Mouse (Mus musculus): ENCODE measurements at regions not wholly inside any gene's neighbourhood (a gene's known extent, or its start where the extent isn't known, plus 50 kb on each side); places are given as distances from the start of the nearest gene placed in this dataset.

DNA sequence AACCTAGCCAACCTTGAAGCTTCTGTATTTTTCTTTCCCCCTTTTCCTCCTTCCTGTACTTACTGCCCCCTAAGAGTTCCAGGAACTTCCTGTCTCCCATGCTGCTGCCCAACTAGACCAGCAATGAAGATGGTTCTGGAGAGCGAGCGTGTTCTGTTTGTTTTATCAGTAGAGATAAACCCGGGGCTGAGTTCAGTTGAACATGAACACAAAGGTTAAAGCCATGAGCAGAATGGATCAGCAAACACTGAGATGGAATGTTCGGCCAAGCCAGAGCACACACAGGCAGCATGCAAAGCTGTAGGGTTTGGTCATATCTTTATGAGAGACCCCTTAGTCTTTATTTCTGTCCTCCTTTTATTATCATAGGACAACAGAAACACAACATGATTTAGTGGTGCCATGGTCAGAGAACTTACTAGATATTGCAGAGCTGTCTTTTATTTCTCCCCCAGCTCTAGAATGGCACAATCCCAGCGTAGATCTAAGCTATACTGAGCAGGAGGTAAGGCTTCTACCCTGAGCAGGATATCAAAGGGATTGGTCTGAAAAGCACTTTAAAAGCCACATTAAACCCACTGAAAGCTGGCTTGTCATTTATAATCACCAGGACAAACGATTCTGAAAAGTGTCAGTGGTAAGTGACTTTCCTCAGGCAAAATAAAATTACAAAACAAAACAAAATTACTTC lies 105.9 kb upstream of the Peli1 start:
- no peak for DNase-seq (ENCODE audit: low spot score in 2 of 2)

GRCm38 (mm10) chr11:20985771-20986170 lies 105.3 kb upstream of the Peli1 start:
- DNase-seq (ENCODE audit: low spot score in 2 of 2), result no peak

DNA sequence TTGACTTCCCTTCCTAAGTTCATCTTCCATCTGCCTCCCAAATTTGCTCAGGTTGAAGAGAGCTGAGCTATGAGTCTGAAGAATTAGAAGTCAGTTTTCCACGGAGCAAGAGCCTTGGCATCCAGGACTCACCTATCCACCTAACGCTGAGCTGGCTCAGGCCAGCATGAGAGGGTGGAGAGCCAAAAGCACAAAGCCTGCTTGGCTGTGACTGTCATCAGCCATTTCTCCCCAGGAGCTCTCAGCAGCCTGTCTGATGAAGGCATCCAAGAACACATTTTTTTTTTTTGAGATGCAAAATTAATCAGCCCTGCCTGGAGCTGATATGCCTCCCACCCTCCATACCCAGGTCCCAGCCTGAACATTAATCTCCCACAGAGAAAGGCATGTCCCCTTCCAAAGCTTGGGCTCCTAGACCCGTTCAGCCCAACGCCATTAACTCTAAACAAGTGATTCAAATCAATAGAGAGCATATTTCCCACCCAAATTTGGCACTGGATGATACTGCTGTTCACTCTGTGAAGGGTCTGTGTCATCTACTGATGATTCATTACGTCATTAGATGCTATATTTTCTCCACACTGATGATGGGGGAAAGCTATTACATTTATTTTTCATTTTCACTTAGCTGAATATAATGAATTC lies 103.8 kb upstream of the Peli1 start:
- peak in 1 of 2 experiments; percentile 18 for DNase-seq (ENCODE audit: low spot score in 2 of 2)

- peak; percentile 84 to 88 for DNase-seq (ENCODE audit: low spot score in 2 of 2)
Observed at GRCm38 (mm10) chr11:20987841-20988251, 103.2 kb upstream of the Peli1 start.

DNA sequence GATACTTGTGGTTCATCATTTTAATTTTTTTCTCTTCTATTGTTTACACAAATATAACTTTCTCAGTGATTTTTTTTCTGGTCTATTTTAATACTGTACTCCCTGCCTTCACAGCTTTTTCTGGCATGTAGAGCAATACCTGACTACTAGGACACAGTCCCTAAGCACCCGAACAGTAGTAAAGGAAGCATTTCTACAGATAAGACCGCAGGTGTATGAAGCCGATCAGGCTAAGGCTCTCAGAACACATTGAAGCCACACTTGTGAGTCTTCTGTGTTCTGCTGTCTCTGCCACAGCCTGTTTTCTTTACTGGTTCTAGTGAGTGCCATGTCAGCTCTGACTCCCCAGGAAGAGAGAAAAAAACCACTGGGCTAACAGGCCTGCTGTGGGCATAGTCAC lies 102.2 kb upstream of the Peli1 start:
- no peak for DNase-seq (ENCODE audit: low spot score in 2 of 2)

- DNase-seq (ENCODE audit: low spot score in 2 of 2), result no peak
Observed at GRCm38 (mm10) chr11:20993580-20993979, 97.5 kb upstream of the Peli1 start.

DNA sequence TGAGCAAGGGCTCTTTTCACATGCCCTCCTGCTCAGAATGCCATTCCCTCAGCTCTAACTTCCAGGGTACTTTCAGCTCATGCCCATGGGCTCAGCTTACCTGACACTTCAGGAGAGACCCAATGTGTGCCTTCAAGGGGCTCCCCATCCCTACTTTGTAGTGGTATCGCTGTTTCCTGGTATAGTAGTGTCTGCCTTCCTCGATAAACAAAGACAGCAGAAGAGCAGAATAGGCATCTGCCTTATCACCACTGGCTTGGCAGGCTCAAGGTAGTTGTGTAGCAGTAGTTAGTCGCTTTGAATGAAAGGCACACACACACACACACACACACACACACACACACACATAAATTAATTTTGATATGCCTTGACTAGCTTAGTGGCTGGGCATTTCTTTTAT lies 89.7 kb upstream of the Peli1 start:
- DNase-seq (ENCODE audit: low spot score in 2 of 2), result no peak

- no peak for DNase-seq (ENCODE audit: low spot score in 2 of 2)
Observed at GRCm38 (mm10) chr11:21007222-21007621, 83.9 kb upstream of the Peli1 start.

DNA sequence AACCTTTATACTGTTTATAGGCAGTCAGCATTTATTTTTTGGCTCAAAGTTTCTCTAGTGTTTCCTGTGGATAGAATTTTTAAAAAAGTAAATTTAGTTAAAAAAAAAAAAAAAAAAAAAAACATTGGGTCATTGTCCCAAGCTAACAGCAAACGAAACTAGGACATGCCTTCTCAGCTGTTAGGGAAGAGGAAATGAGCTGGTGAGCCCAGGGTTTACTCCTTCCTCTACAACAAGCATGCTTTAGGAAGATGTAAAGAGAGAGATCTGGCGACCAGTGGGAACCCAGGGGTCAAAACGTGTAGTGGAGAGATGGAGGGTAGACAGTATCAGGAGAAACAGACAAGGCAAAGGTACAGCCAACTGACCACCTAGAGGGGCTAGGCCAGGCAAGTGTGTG lies 81.6 kb upstream of the Peli1 start:
- DNase-seq (ENCODE audit: low spot score in 2 of 2), result no peak

DNA sequence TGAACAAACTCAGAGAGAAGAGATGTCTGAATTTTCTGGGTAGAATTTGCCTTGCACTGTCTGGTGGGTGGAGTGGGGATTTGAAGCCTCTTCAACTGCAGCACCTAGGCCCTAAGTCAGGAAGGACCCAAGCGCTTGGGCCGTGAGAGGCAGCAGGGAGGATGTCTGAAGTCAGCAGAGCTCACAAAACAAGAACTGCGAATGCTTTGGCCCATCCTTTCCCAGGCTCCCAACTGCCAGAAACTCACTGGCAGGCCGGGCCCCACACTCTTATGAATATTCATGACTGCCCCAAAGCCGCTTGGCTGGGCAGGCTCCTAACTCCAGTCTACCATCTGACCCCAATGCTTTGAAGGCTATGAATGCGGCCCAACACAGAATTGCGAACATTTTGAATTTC lies 80.2 kb upstream of the Peli1 start:
- DNase-seq (ENCODE audit: low spot score in 2 of 2), result no peak

- no peak for DNase-seq (ENCODE audit: low spot score in 2 of 2)
Observed at GRCm38 (mm10) chr11:21014250-21014649, 76.8 kb upstream of the Peli1 start.

DNA sequence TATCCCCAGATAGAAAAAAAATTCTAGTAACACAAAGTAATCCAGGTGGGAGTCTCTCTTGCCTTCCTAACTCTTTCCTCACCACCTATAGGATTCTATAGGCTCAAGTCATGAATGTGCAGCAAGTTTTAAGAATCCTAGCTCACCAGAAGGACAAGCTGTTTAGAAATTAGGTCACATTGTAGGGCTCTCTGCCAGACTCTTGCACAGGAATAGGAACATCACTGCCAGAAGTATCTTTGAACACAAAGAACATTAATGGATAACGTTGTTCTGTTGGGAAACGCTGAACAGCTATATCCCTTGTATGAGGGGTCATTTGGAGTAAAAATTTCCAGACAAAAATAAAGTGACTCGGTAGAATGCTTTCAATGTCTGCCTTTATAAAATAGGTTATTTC lies 75.6 kb upstream of the Peli1 start:
- DNase-seq (ENCODE audit: low spot score in 2 of 2), result no peak

DNA sequence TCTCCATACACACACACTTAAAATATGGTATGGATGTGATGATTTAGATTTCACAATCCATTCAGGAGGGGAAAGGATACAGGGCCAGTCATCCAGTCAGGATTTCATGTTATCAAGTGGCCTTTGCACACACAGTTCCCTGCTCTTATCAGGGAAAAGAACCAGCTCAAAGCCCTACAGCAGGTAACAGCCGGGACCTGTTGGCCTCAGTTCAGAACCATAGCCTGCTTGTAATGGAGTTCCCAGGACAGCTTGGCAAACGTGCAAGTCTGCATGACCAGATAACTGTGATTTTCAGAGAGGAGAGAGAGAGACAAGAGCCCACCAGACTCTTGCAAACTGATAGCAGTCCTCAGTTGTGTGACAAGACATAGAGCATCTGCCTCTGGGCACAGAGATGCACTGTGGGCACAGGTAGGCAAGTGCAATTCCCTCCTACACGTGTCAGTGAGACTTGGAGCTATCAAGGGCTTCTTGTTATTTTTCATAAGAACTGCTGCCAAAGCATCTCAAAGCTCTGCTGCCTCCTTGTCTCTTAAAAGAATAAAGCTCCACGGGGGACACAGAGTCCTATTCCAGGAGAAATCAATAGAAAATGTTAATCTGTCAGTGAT lies 74.9 kb upstream of the Peli1 start:
- no peak for DNase-seq (ENCODE audit: low spot score in 2 of 2)

DNA sequence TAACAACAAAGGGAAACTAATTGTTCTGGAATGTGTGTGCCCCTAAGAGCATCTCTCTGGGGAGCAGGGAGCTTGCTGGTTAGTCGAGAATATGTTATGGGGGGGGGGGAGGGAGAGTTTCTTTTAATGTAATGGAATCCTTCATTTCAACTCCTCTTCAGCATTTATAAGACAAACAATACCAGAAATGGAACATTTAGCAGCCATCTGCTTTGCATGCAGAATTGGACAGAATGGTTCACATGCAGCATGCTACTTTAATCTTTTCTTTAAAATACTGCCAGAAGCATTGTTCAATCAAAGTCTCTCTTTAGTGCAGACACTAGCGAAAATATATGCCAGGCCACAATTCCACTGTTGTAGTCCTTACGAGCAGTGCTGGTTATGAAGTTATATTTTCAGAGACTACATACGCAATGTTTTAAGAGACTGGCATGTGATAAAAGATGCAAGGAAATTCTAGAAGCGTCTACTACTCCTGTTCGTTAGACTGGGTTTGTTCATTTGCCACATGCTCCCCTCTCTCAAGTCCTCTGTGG lies 74.2 kb upstream of the Peli1 start:
- no peak for DNase-seq (ENCODE audit: low spot score in 2 of 2)

GRCm38 (mm10) chr11:21019829-21020228 lies 71.3 kb upstream of the Peli1 start:
- DNase-seq (ENCODE audit: low spot score in 2 of 2), result no peak

- DNase-seq (ENCODE audit: low spot score in 2 of 2), result no peak
Observed at GRCm38 (mm10) chr11:21024111-21024510, 67.0 kb upstream of the Peli1 start.

GRCm38 (mm10) chr11:21024521-21024920 lies 66.6 kb upstream of the Peli1 start:
- no peak for DNase-seq (ENCODE audit: low spot score in 2 of 2)

GRCm38 (mm10) chr11:21027299-21027698 lies 63.8 kb upstream of the Peli1 start:
- DNase-seq (ENCODE audit: low spot score in 2 of 2), result no peak

DNA sequence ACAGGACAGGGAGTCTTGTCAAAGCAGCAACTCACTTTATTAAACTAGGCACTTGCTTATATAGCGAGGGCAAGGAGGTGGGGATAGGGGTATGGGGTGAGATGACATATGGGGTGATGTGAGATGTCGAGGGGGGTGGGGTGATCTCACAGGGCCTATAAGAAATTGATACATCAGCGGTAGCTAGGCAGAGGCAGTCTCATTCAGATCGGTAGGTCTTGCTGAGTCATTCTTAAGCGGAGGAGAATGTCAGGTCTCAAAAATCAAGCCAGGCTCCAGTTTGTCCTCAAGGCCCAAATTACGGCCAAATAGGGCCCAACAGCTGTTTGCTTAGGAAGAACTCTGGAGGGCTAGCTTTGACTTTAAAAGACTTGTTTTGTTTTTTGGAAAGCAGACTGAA lies 60.7 kb upstream of the Peli1 start:
- no peak for DNase-seq (ENCODE audit: low spot score in 2 of 2)

DNA sequence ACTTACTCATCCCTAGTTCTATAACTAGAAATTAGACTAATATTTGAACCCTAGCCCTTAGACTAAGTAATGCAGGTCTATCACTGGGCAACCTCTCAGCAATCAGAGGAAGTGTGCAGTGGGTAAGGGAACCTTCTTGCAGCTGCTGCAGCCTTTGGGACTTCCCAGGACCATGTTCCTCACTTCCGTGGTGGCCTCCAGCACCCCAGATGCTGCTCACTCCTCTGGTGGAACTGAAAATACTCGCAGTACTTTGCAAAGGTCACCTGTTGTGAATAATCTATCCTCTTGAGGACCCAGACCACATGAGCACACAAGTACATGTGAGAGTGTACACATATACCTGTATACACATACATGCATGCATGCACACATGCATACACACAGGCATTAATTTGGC lies 59.3 kb upstream of the Peli1 start:
- no peak for DNase-seq (ENCODE audit: low spot score in 2 of 2)

DNA sequence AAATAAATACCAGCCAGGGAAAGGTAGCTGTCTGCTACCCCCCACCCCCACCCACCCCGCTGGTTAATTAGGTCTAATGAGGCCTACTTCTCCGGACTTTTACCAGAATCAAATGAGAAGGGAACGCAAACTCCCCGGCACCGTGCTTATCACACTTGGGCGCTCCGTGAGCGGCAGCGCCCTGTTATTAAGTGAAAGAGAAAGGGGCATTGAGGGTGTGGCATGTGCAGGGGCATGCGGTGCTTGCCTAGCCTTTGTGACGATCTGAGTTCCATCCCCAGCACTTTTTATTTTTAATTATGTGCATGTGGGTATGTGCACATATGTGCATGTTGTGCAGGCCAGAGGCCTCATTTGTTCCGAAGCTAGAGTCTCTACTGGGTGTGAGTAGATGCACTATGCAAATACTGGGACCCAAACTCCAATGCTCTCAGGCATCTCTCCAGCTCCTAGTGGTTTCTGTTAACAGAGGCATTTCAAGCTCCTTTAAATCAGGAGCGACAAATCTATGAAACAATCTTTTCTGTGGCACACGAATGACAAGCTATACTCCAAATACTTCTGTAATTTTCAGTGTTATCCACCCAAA lies 57.8 kb upstream of the Peli1 start:
- no peak for DNase-seq (ENCODE audit: low spot score in 2 of 2)

GRCm38 (mm10) chr11:21033823-21034401 lies 57.2 kb upstream of the Peli1 start:
- DNase-seq (ENCODE audit: low spot score in 2 of 2), result no peak
